9 mouse cellular contexts compared by ENCODE assay signal in genomic region chr11:32300279-32301267, GRCm38 (mm10). TPM values are rescaled to one million over a fixed set of nuclear protein-coding genes. Genes with fewer than 3 reads are reported as not detected.
DNase-seq lines count a peak whose midpoint lies in the region; ATAC-seq lines count a peak whose summit lies in the region.
"Had no signal": no experiment of that assay in that cellular context is flagged by ENCODE, and none has a peak within 500 bp of the region (broad histone marks: within the 10 kb centered on the region; RNA-seq: fewer than 3 reads in every experiment).

No protein-coding gene starts in this region.

- H3K9me3 ChIP-seq in lung, embryonic 15.5 days = no peaks in the 10 kb centered on the region
- no peaks in the 10 kb centered on the region for H3K9me3 ChIP-seq in embryonic facial prominence, embryonic 14.5 days (ENCODE audit: control insufficient read depth, low read length)
- H3K9me3 ChIP-seq in limb, embryonic 12.5 days = no peaks in the 10 kb centered on the region
- H3K9me3 ChIP-seq in neural tube, embryonic 15.5 days (replicated peaks) = no peaks in the 10 kb centered on the region

- ATAC-seq in lung, embryonic 15.5 days (ENCODE audit: borderline replicate concordance, extremely low read depth, low FRiP score, low TSS enrichment) = no peak
- 0 out of 2 replicates have a peak, but pooled peaks have one; percentile 9 for ATAC-seq in embryonic facial prominence, embryonic 14.5 days (ENCODE audit: low read depth)
- ATAC-seq in limb, embryonic 12.5 days (ENCODE audit: insufficient number of reproducible peaks, insufficient read depth, low FRiP score, low TSS enrichment, low read depth) = no peak
- peak; percentile 36; the same call in 1 of the 2 replicates for ATAC-seq in neural tube, embryonic 15.5 days (ENCODE audit: low FRiP score)

- no peak for DNase-seq in lung, postnatal 10 days
- no peak for DNase-seq in embryonic facial prominence, embryonic 14.5 days (ENCODE audit: low spot score)
- DNase-seq in spleen, adult 12 weeks (ENCODE audit: low spot score) = no peak
- DNase-seq in T-cell, adult 2 months (ENCODE audit: low spot score) = no peak
- no peak for DNase-seq in gastrocnemius, adult 18-20 months (ENCODE audit: low spot score)

- peak overlapping the region; percentile 40; the same call in 1 of the 2 replicates for H3K4me2 ChIP-seq in lung, embryonic 15.5 days
- H3K4me2 ChIP-seq in embryonic facial prominence, embryonic 14.5 days (ENCODE audit: low read depth, low read length) = peak overlapping the region; percentile 46
- H3K4me2 ChIP-seq in limb, embryonic 12.5 days = peak overlapping the region; percentile 54
- H3K4me2 ChIP-seq in neural tube, embryonic 15.5 days = peak overlapping the region; percentile 55

- no peak overlapping the region for H3K4me3 ChIP-seq in lung, embryonic 15.5 days
- H3K4me3 ChIP-seq in embryonic facial prominence, embryonic 14.5 days (ENCODE audit: low read depth, low read length) = peak overlapping the region; percentile 23; the same call in 1 of the 2 replicates
- peak overlapping the region; percentile 32 for H3K4me3 ChIP-seq in limb, embryonic 12.5 days (replicated peaks)
- peak overlapping the region; percentile 32 for H3K4me3 ChIP-seq in neural tube, embryonic 15.5 days (replicated peaks)

- no peaks in the 10 kb centered on the region for H3K36me3 ChIP-seq in lung, embryonic 15.5 days
- no peaks in the 10 kb centered on the region for H3K36me3 ChIP-seq in embryonic facial prominence, embryonic 14.5 days (ENCODE audit: control insufficient read depth, insufficient read depth, low read length)
- H3K36me3 ChIP-seq in limb, embryonic 12.5 days = no peaks in the 10 kb centered on the region
- H3K36me3 ChIP-seq in neural tube, embryonic 15.5 days = no peaks in the 10 kb centered on the region

- no peak overlapping the region for H3K27ac ChIP-seq in lung, embryonic 15.5 days
- H3K27ac ChIP-seq in embryonic facial prominence, embryonic 14.5 days (replicated peaks; ENCODE audit: low read depth, low read length) = no peak overlapping the region
- H3K27ac ChIP-seq in limb, embryonic 12.5 days = no peak overlapping the region
- H3K27ac ChIP-seq in neural tube, embryonic 15.5 days (replicated peaks) = no peak overlapping the region

- H3K27me3 ChIP-seq in lung, embryonic 15.5 days = peaks cover 12% of the 10 kb centered on the region
- peaks cover 9% of the 10 kb centered on the region for H3K27me3 ChIP-seq in embryonic facial prominence, embryonic 14.5 days (replicated peaks; ENCODE audit: control insufficient read depth, insufficient read depth, low read length)
- peaks cover 26% of the 10 kb centered on the region for H3K27me3 ChIP-seq in limb, embryonic 12.5 days
- peaks cover 9% of the 10 kb centered on the region; the same call in 1 of the 2 replicates for H3K27me3 ChIP-seq in neural tube, embryonic 15.5 days (replicated peaks)

- WGBS in lung, embryonic 15.5 days = 45% methylated on average over 15 of the region's 17 CpGs
- 57% methylated on average over 14 of the region's 17 CpGs for WGBS in embryonic facial prominence, embryonic 14.5 days
- 50% methylated on average over 15 of the region's 17 CpGs for WGBS in limb, embryonic 12.5 days
- 53% methylated on average over 15 of the region's 17 CpGs for WGBS in neural tube, embryonic 15.5 days

- H3K9ac ChIP-seq in lung, embryonic 15.5 days = no peak overlapping the region
- no peak overlapping the region for H3K9ac ChIP-seq in embryonic facial prominence, embryonic 14.5 days (ENCODE audit: low read depth, low read length)
- H3K9ac ChIP-seq in limb, embryonic 12.5 days (replicated peaks) = no peak overlapping the region
- H3K9ac ChIP-seq in neural tube, embryonic 15.5 days (replicated peaks) = no peak overlapping the region

- H3K4me1 ChIP-seq in lung, embryonic 15.5 days = no peaks in the 10 kb centered on the region
- no peaks in the 10 kb centered on the region for H3K4me1 ChIP-seq in embryonic facial prominence, embryonic 14.5 days (ENCODE audit: control insufficient read depth, insufficient read depth, low read length)
- no peaks in the 10 kb centered on the region for H3K4me1 ChIP-seq in limb, embryonic 12.5 days (replicated peaks)
- peaks cover 8% of the 10 kb centered on the region; the same call in 1 of the 2 replicates for H3K4me1 ChIP-seq in neural tube, embryonic 15.5 days

RNA-seq across cellular contexts. Expression of gene Hbq1a, which starts 0.7 kb away (rescaled TPM):
- polyA plus RNA-seq in lung, embryonic 15.5 days (2015; fragmentation: Nextera tagmentation; extraction: Ambion mirVana) = 0.97 and 1.5 TPM in 2 replicates
- polyA plus RNA-seq in embryonic facial prominence, embryonic 14.5 days (2014; fragmentation: Nextera tagmentation; extraction: Ambion mirVana) = 1.0 and 1.8 TPM in 2 replicates
- 0.90 TPM in 1 of 2 replicates, not detected in the other for polyA plus RNA-seq in limb, embryonic 12.5 days (2016; fragmentation: Nextera tagmentation; extraction: Ambion mirVana)
- polyA plus RNA-seq in neural tube, embryonic 15.5 days (2015; fragmentation: Nextera tagmentation; extraction: Ambion mirVana) = 0.79 and 1.5 TPM in 2 replicates
- total RNA-seq in gastrocnemius, adult 18-20 months (2021) = not detected

RNA-seq across cellular contexts. Expression of gene Hba-a2, which starts 4.3 kb away (rescaled TPM):
- polyA plus RNA-seq in lung, embryonic 15.5 days (2015; fragmentation: Nextera tagmentation; extraction: Ambion mirVana) = 21,194 and 23,046 TPM in 2 replicates
- polyA plus RNA-seq in embryonic facial prominence, embryonic 14.5 days (2014; fragmentation: Nextera tagmentation; extraction: Ambion mirVana) = 15,250 and 18,270 TPM in 2 replicates
- 6,550 and 6,738 TPM in 2 replicates for polyA plus RNA-seq in limb, embryonic 12.5 days (2016; fragmentation: Nextera tagmentation; extraction: Ambion mirVana)
- polyA plus RNA-seq in neural tube, embryonic 15.5 days (2015; fragmentation: Nextera tagmentation; extraction: Ambion mirVana) = 6,998 and 8,084 TPM in 2 replicates
- total RNA-seq in gastrocnemius, adult 18-20 months (2021) = 100 to 1,000 TPM; 266 to 304 TPM

RNA-seq across cellular contexts. Expression of gene Hbq1b, which starts 13.8 kb away (rescaled TPM):
- 1.4 and 2.8 TPM in 2 replicates for polyA plus RNA-seq in lung, embryonic 15.5 days (2015; fragmentation: Nextera tagmentation; extraction: Ambion mirVana)
- polyA plus RNA-seq in embryonic facial prominence, embryonic 14.5 days (2014; fragmentation: Nextera tagmentation; extraction: Ambion mirVana) = 1.2 and 1.7 TPM in 2 replicates
- 3.5 and 3.9 TPM in 2 replicates for polyA plus RNA-seq in limb, embryonic 12.5 days (2016; fragmentation: Nextera tagmentation; extraction: Ambion mirVana)
- 0.93 and 1.1 TPM in 2 replicates for polyA plus RNA-seq in neural tube, embryonic 15.5 days (2015; fragmentation: Nextera tagmentation; extraction: Ambion mirVana)
- not detected for total RNA-seq in gastrocnemius, adult 18-20 months (2021)
- total RNA-seq: left cerebral cortex, postnatal 36 days had no signal

RNA-seq across cellular contexts. Expression of gene Hba-a1, which starts 17.3 kb away (rescaled TPM):
- 7,834 and 8,642 TPM in 2 replicates for polyA plus RNA-seq in lung, embryonic 15.5 days (2015; fragmentation: Nextera tagmentation; extraction: Ambion mirVana)
- 6,016 and 7,188 TPM in 2 replicates for polyA plus RNA-seq in embryonic facial prominence, embryonic 14.5 days (2014; fragmentation: Nextera tagmentation; extraction: Ambion mirVana)
- 3,017 and 3,206 TPM in 2 replicates for polyA plus RNA-seq in limb, embryonic 12.5 days (2016; fragmentation: Nextera tagmentation; extraction: Ambion mirVana)
- polyA plus RNA-seq in neural tube, embryonic 15.5 days (2015; fragmentation: Nextera tagmentation; extraction: Ambion mirVana) = 2,622 and 3,044 TPM in 2 replicates
- 100 to 1,000 TPM; 316 to 399 TPM for total RNA-seq in gastrocnemius, adult 18-20 months (2021)

RNA-seq across cellular contexts. Expression of gene Hba-x, which starts 24.4 kb away (rescaled TPM):
- 160 and 236 TPM in 2 replicates for polyA plus RNA-seq in lung, embryonic 15.5 days (2015; fragmentation: Nextera tagmentation; extraction: Ambion mirVana)
- 79.8 and 206 TPM in 2 replicates for polyA plus RNA-seq in embryonic facial prominence, embryonic 14.5 days (2014; fragmentation: Nextera tagmentation; extraction: Ambion mirVana)
- polyA plus RNA-seq in limb, embryonic 12.5 days (2016; fragmentation: Nextera tagmentation; extraction: Ambion mirVana) = 1,526 and 1,620 TPM in 2 replicates
- 33.0 and 50.2 TPM in 2 replicates for polyA plus RNA-seq in neural tube, embryonic 15.5 days (2015; fragmentation: Nextera tagmentation; extraction: Ambion mirVana)
- total RNA-seq in gastrocnemius, adult 18-20 months (2021) = not detected
- total RNA-seq: left cerebral cortex, postnatal 36 days had no signal

Comparison
In these comparisons a context has a peak if more than half of its experiments do, and no peak if none do; other contexts are left out.
1. ATAC-seq: peak in embryonic facial prominence, embryonic 14.5 days (single experiment) and neural tube, embryonic 15.5 days (single experiment); none in lung, embryonic 15.5 days (single experiment) and limb, embryonic 12.5 days (single experiment).
2. Peak in every context shown above with its lines, with median percentiles within 50 percentile points of each other: H3K4me2 ChIP-seq.